Mouse (Mus musculus) forebrain, embryonic 14.5 days (tissue): ENCODE data around the gene Ikzf4. TPM values are rescaled to one million over a fixed set of nuclear protein-coding genes. Genes with fewer than 3 reads are reported as not detected.
A peak's percentile ranks its signal among the peaks of the same experiment; 100 is the strongest.
"Not testable (repeated sequence)": the region's sequence is repeated elsewhere in the genome, so short reads cannot be mapped to it uniquely, and the experiment has no call there.

Experiments used
- ATAC-seq: fragments of 200-750 bp; cut with Nextera tagmentation; 2 replicates; pipeline ENCODE4 v1.8.0; 2017; ENCODE audit warnings: mild to moderate bottlenecking, moderate library complexity
- DNase-seq: peaks from one replicate; pipeline ENCODE4 v3.0.0-alpha.2; 2015; ENCODE audit warnings: low spot score
- H3K27ac ChIP-seq: fragments of 300-500 bp; sonication (generic); 2 replicates; pipeline ENCODE4 v1.5.1; 2014; ENCODE audit warnings: low read depth, mild to moderate bottlenecking, control low read depth, low read length, moderate library complexity
- H3K27me3 ChIP-seq: fragments of 300-500 bp; sonication (generic); replicated peaks from 2 replicates; pipeline ENCODE4 v1.6.1; 2014; ENCODE audit warnings: low read length, control low read depth, mixed read lengths; ENCODE audit not compliant: control insufficient read depth, insufficient read depth
- H3K36me3 ChIP-seq: fragments of 300-500 bp; sonication (generic); 2 replicates; pipeline ENCODE4 v1.6.1; 2014; ENCODE audit warnings: low read length, control low read depth; ENCODE audit not compliant: control insufficient read depth, insufficient read depth
- H3K4me1 ChIP-seq: fragments of 300-500 bp; sonication (generic); 2 replicates; pipeline ENCODE4 v1.6.1; 2014; ENCODE audit warnings: antibody characterized with exemption, low read length, control low read depth; ENCODE audit not compliant: control insufficient read depth, insufficient read depth
- H3K4me2 ChIP-seq: fragments of 300-500 bp; sonication (generic); 2 replicates; pipeline ENCODE4 v1.6.1; 2014; ENCODE audit warnings: mild to moderate bottlenecking, control low read depth, low read length
- H3K4me3 ChIP-seq: fragments of 300-500 bp; sonication (generic); 2 replicates; pipeline ENCODE4 v1.5.1; 2014; ENCODE audit warnings: low read depth, low read length, control low read depth
- H3K9ac ChIP-seq: fragments of 300-500 bp; sonication (generic); 2 replicates; pipeline ENCODE4 v1.6.1; 2014; ENCODE audit warnings: mild to moderate bottlenecking, low read length, control low read depth, moderate library complexity
- H3K9me3 ChIP-seq: fragments of 300-500 bp; sonication (generic); replicated peaks from 2 replicates; pipeline ENCODE4 v1.6.1; 2016; ENCODE audit warnings: low read length, control low read depth, mixed read lengths; ENCODE audit not compliant: control insufficient read depth
- WGBS: fragments of 180-500 bp; shearing (Covaris S2); extraction: QIAGEN DNeasy Blood & Tissue Kit; methylation state at CpG from one replicate; pipeline ENCODE4 v1.1.7; 2014; 5-methylcytosine and 5-hydroxymethylcytosine counted together
- polyA plus RNA-seq: library from polyadenylated mRNA; unstranded; fragments of >200 nt; fragmentation: Nextera tagmentation; extraction: Ambion mirVana; gene quantifications from 2 replicates; pipeline ENCODE4 v1.2.1, GENCODE M21; 2014

Gene Ikzf4
- polyA plus RNA-seq, 1 experiment from 2014 or later, result 6.5 TPM

DNA sequence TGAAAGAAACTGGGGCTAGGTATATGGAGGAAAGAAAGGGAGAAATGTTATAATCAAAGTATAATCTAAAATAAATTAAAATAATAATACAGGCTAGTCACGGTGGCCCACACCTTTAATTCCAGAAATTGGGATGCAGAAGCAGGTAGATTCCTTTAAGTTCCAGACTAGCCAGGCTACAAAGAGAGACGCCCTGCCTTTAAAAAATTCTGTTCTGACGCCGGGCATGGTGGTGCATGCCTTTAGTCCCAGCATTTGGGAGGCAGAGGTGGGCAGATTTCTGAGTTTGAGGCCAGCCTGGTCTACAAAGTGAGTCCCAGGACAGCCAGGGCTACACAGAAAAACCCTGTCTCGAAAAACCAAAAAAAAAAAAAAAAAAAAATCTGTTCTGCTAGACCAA lies 15.5 kb downstream of the Ikzf4 start:
- H3K27me3 ChIP-seq, H3K4me2 ChIP-seq, H3K9me3 ChIP-seq, DNase-seq, H3K4me3 ChIP-seq, H3K9ac ChIP-seq, H3K4me1 ChIP-seq, ATAC-seq, H3K27ac ChIP-seq: not testable (repeated sequence)
- H3K36me3 ChIP-seq, result peaks cover 29% of the 10 kb centered on the region
- 90% methylated on average over 5 of the region's 5 CpGs for WGBS

DNA sequence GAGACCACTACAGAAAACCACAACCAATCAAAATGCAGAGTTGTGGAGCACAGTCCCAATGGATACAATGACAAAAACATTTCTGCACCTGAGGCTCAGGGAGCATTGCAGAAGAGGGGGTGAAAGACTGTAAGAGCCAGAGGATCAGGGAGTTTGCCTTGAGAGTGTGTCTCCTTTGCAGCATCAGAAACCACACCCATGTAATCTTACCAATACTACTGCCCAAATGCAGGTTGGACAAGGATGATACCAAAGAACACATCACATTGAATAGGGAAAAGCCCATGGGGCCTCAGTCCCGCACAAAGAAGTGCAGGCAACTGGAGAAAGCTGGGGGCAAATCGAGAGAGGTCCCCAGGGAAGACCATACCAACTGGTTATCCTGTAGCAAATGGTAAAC lies 16.0 kb downstream of the Ikzf4 start:
- H3K27me3 ChIP-seq, result no peaks in the 10 kb centered on the region
- H3K9ac ChIP-seq, result no peak overlapping the region
- H3K27ac ChIP-seq, result no peak overlapping the region
- H3K4me2 ChIP-seq, result no peak overlapping the region
- peaks cover 8% of the 10 kb centered on the region for H3K4me1 ChIP-seq
- ATAC-seq (no peak), DNase-seq (no peak)
- peaks cover 29% of the 10 kb centered on the region for H3K36me3 ChIP-seq
- H3K9me3 ChIP-seq, result no peaks in the 10 kb centered on the region
- no peak overlapping the region for H3K4me3 ChIP-seq
- 84% methylated on average over 2 of the region's 2 CpGs for WGBS

DNA sequence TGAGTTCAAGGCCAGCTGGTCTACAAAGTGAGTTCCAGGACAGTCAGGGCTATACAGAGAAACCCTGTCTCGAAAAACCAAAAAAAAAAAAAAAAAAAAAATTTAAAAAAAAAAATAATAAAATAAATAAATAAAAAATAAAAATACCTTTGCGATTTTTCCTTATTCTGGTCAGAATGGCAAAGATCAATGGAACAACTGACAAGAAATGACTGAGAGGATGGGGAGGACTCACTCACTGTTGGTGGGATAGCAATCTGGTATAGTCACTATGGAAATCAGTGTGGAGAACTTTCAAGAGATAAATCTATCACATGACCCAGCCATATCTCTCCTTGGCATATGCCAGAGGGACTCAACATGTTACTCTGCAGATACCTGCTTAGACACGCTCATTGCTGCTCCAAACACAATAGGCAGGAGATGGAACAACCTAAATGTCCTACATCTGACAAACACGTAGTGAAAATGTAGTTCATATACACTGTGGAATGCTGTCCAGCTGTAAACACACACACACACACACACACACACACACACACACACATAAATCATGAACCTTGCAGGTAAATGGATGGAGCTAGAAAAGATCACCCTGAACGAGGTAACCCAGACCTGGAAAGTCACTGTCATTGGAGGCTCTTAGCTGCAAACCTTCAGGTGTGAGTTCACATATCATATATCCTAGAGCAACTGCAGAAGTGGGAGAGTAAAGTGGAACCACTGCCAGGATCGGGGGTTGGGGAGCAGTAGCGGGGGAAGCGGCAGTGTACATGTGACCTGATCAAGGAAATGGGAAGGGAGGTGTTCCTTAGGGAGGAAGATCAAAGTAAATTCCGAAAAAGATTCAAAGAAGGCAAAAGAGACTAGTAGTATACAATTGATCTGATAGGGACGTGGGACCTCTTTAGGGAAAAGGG lies 18.1 kb downstream of the Ikzf4 start:
- H3K36me3 ChIP-seq, result peaks cover 27% of the 10 kb centered on the region
- H3K4me3 ChIP-seq, result no peak overlapping the region
- DNase-seq (no peak), ATAC-seq (no peak)
- H3K9ac ChIP-seq, result no peak overlapping the region
- no peaks in the 10 kb centered on the region for H3K27me3 ChIP-seq
- WGBS, result 90% methylated on average over 10 of the region's 10 CpGs
- peaks cover 8% of the 10 kb centered on the region for H3K4me1 ChIP-seq
- no peaks in the 10 kb centered on the region for H3K9me3 ChIP-seq
- no peak overlapping the region for H3K27ac ChIP-seq
- no peak overlapping the region for H3K4me2 ChIP-seq

DNA sequence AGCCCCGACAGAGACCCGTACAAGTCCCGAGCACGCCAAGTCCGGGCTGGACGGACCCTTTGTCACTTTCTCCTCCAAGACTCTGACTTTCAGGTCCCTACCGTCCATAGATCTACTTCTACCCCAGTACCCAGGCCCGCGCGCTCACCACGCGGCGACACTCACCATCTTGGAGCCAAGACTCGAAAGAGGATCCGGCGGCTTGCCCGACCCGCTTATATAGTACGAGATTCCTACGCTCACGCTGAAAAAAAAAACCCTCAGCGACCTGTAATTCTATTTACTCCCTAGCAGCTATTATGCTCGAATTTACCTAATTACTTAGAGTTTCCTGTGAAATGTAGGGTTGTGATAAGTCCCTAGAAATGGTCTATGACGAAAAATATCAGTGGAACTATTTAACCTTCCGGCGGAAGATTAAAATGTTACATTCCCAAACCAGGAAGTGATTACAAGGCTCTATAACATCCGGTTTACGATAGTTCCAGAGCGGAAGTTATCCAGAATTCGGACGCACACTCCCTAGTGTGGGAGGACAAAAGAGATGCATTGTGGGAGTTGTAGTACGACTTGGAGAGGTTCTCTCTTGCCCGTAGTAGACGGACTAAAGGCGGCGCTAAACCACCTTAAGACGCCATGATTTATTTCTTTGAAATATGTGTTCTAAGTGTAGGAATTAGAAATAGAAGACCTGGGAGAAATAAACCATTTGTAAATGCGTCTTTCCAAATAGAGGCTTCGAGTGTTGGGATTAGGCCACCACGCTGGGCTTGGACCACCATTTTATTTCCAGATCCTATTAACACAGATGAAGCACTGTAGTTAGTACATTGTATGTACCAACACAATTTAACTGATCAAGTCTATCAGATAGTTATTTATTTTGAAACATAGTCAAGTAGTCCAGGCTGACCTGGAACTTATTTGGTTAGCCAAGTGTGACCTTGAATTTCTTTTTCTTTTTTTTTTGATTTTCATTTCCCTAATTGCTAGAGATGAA lies 19.2 kb downstream of the Ikzf4 start, which contains the start of gene Rps26:
Gene Rps26, minus strand, starts transcription at position 437 of the 1,000 bp plus-strand sequence.
- Histone ChIP-seq H3K4me3 (peak within 1 kb of the TSS; percentile 78), H3K27me3 (no peaks in the 10 kb centered on the region), H3K9me3 (no peaks in the 10 kb centered on the region), H3K9ac (peak within 1 kb of the TSS; percentile 91), H3K27ac (peak within 1 kb of the TSS; percentile 48; the same call in 1 of the 2 replicates), H3K4me2 (peak within 1 kb of the TSS; percentile 84), H3K4me1 (peaks cover 8% of the 10 kb centered on the region), H3K36me3 (peaks cover 27% of the 10 kb centered on the region)
- ATAC-seq, result peak; percentile 98
- under 1% methylated on average over 40 of the region's 40 CpGs for WGBS
- DNase-seq, result peak; percentile 100

DNA sequence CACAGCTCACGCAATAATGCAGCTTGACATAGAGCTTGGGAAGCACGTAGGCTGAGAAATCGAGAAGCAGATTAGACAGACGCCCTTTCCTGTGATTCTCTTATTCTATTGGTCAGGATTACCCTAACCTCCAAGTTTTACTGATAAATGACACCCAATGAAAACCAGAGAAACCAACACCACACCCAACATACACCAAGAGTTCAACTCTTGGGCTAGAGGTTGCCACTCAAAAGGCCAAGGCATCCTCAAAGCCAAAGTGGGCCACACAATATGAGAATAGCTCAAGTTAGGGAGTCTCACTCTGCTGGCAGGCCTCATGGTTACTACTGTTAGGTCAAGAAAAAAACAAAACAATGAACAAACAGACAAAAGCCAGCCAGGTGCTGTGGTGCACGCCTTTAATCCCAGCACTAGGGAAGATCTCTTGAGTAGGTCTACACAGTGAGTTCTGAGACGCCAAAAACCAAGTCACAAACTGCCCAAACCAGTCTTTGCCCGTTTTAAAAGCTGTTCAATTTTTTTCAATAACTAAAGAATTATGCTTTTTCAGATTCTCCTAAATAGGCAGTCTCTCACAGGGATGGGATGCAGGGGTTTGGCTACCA lies 20.4 kb downstream of the Ikzf4 start:
- Histone ChIP-seq H3K9ac (peak overlapping the region; percentile 91), H3K36me3 (peaks cover 27% of the 10 kb centered on the region), H3K27me3 (no peaks in the 10 kb centered on the region), H3K4me2 (peak overlapping the region; percentile 84), H3K27ac (no peak overlapping the region), H3K4me3 (peak overlapping the region; percentile 78), H3K4me1 (peaks cover 8% of the 10 kb centered on the region), H3K9me3 (no peaks in the 10 kb centered on the region)
- DNase-seq, result no peak
- 52% methylated on average over 7 of the region's 7 CpGs for WGBS
- ATAC-seq, result no peak

DNA sequence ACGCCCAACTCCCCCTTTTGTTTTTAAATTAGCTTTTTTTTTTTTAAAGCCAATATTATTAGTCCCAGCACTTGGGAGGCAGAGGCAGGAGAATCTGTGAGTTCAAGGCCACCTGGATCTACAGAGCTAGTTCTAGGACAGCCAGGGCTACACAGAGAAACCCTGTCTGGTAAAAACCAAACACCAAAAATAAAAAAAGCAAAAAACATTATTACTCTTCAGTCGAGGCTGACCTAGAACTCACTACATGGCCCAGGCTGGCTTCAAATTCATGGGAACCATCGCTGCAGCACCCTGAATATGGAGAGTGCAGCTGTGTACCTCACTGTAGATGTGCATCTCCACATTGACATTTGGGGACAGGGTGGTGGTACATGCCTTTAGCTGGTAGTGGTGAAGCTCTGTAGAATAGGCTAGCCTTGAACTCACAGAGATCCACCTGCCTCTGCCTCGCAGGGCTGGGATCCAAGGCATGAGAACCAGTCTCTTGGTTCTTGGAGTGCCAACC lies 22.6 kb downstream of the Ikzf4 start:
- not testable (repeated sequence) for H3K27ac ChIP-seq, H3K4me2 ChIP-seq, H3K4me1 ChIP-seq, H3K9ac ChIP-seq, ATAC-seq, H3K27me3 ChIP-seq, H3K9me3 ChIP-seq, DNase-seq, H3K4me3 ChIP-seq
- peaks cover 27% of the 10 kb centered on the region for H3K36me3 ChIP-seq
- 90% methylated on average over 4 of the region's 4 CpGs for WGBS

DNA sequence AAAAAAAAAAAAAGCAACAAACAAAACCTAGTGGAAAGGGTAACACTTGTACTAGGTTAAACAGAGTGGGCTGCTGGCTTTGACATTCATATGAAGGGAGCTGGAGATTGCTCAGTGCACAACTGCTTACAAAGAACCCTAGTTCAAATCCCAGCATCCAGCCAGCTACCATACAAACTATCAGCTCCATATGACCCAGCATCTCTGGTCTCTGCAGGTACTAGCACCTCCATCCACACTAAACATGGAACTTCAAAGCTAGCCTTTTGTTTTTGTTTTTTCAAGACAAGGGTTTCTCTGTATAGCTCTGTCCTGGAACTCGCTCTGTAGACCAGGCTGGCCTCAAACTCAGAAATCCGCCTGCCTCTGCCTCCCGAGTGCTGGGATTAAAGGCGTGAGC lies 23.1 kb downstream of the Ikzf4 start:
- 82% methylated on average over 4 of the region's 4 CpGs for WGBS
- ATAC-seq, result no peak
- H3K36me3 ChIP-seq, result peaks cover 27% of the 10 kb centered on the region
- no peak overlapping the region for H3K4me2 ChIP-seq
- H3K4me3 ChIP-seq, result no peak overlapping the region
- H3K27me3 ChIP-seq, result no peaks in the 10 kb centered on the region
- H3K27ac ChIP-seq, result no peak overlapping the region
- H3K9ac ChIP-seq, result no peak overlapping the region
- H3K9me3 ChIP-seq, result no peaks in the 10 kb centered on the region
- H3K4me1 ChIP-seq, result peaks cover 8% of the 10 kb centered on the region
- no peak for DNase-seq

DNA sequence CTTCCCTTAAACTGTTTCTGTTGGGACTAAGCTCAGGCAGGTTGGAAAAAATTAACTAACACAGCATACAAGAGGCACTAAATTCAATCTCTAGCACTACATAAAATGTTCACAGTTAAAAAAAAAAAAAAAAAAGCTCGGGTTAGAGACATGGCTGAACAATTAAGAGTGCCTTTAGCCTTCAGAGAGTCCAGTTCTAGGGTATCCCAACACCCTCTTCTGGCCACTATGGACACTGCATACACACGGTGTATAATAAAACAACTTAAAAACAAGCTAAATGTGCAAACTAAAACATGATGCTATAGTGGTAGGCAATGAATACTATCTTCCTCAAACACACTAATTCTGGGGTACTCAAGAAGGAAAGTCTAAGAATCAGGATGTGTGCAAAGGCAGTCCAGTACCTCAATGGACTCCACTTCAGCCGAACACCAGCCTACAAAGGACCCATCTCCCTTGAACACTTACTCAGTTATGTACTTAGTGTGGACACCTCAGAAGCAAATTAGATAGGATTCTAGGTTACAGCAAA lies 23.7 kb downstream of the Ikzf4 start:
- Histone ChIP-seq H3K36me3 (peaks cover 27% of the 10 kb centered on the region), H3K4me3 (no peak overlapping the region)
- 75% methylated on average over 3 of the region's 3 CpGs for WGBS

More for the DNA sequence above, 23.7 kb downstream of the Ikzf4 start:
- no peak for DNase-seq
- Histone ChIP-seq H3K27ac (no peak overlapping the region), H3K9ac (no peak overlapping the region), H3K4me2 (no peak overlapping the region), H3K4me1 (peaks cover 8% of the 10 kb centered on the region), H3K27me3 (no peaks in the 10 kb centered on the region), H3K9me3 (no peaks in the 10 kb centered on the region)
- no peak for ATAC-seq
